Mouse (Mus musculus): ENCODE measurements around the gene F5. TPM values are rescaled to one million over a fixed set of nuclear protein-coding genes. Genes with fewer than 3 reads are reported as not detected.
A peak's percentile ranks its signal among the peaks of the same experiment; 100 is the strongest.

F5 gene
- polyA plus RNA-seq, 1 experiment from 2014 or later: 0.29 TPM

DNA sequence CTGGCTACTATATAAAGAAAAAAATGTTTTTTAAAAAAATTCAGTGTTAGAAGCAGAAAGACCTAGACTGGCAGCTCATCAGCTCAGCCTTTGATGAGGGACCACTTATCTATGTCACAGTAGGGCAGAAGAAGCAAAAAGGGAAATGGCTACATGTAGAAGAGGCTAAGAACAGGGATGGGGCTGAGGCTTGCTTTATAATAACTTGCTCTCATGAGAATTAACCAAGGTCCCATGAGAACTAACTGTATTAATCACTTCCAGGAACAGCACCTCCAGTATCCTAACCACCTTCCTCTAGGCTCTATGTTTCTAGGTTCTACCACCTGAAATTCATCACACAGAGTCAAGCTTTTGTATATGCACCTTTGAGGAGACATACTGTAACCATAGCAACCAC, 25.2 kb downstream of the F5 start:
- H3K36me3 ChIP-seq (ENCODE audit: control insufficient read depth, insufficient read depth, low read length): no peaks in the 10 kb centered on the region
- H3K9me3 ChIP-seq (ENCODE audit: control insufficient read depth, low read length): no peaks in the 10 kb centered on the region
- H3K27ac ChIP-seq (ENCODE audit: low read length): no peak overlapping the region
- no peaks in the 10 kb centered on the region for H3K4me1 ChIP-seq (replicated peaks; ENCODE audit: control insufficient read depth, insufficient read depth, low read length)
- no peak overlapping the region for H3K4me2 ChIP-seq (ENCODE audit: low read depth, low read length)
- no peak for ATAC-seq (ENCODE audit: low read depth)
- no peak overlapping the region for H3K4me3 ChIP-seq (ENCODE audit: low read length)
- H3K9ac ChIP-seq (ENCODE audit: low read length): no peak overlapping the region
- no peaks in the 10 kb centered on the region for H3K27me3 ChIP-seq (ENCODE audit: control insufficient read depth, insufficient read depth, low read depth, low read length)

DNA sequence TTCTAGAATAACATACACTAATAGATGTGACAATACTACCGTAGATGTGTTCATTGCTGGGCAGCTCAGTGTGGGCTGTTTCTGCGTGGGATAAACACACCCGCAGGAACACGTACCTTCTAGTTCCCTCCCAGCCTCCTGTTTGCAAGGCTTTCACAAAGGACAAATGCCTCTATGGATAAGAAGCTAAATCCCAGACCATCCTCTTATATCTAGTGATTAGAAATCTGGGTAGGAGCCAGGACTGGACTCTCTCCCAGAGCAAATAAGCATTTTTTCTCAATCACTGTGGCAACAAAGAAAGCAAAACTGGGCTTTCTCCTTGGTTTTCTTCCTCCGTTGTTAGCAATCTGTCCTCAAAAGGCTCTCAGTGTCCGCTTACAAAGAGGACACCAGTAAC, 26.8 kb downstream of the F5 start:
- no peak for ATAC-seq (ENCODE audit: low read depth)
- Histone ChIP-seq H3K9me3 (ENCODE audit: control insufficient read depth, low read length) (no peaks in the 10 kb centered on the region), H3K4me3 (ENCODE audit: low read length) (no peak overlapping the region), H3K4me2 (ENCODE audit: low read depth, low read length) (no peak overlapping the region), H3K27me3 (ENCODE audit: control insufficient read depth, insufficient read depth, low read depth, low read length) (no peaks in the 10 kb centered on the region), H3K4me1 (replicated peaks; ENCODE audit: control insufficient read depth, insufficient read depth, low read length) (no peaks in the 10 kb centered on the region), H3K9ac (ENCODE audit: low read length) (no peak overlapping the region), H3K36me3 (ENCODE audit: control insufficient read depth, insufficient read depth, low read length) (no peaks in the 10 kb centered on the region), H3K27ac (ENCODE audit: low read length) (no peak overlapping the region)
- 63% methylated on average over 6 of the region's 6 CpGs for WGBS

- H3K9me3 ChIP-seq (ENCODE audit: control insufficient read depth, low read length): no peaks in the 10 kb centered on the region
- H3K4me1 ChIP-seq (replicated peaks; ENCODE audit: control insufficient read depth, insufficient read depth, low read length): no peaks in the 10 kb centered on the region
- H3K4me3 ChIP-seq (ENCODE audit: low read length): peak overlapping the region; percentile 33
- H3K4me2 ChIP-seq (ENCODE audit: low read depth, low read length): peak overlapping the region; percentile 51
- ATAC-seq (ENCODE audit: low read depth): peak; percentile 74
- no peaks in the 10 kb centered on the region for H3K27me3 ChIP-seq (ENCODE audit: control insufficient read depth, insufficient read depth, low read depth, low read length)
- no peak overlapping the region for H3K9ac ChIP-seq (ENCODE audit: low read length)
- H3K27ac ChIP-seq (ENCODE audit: low read length): no peak overlapping the region
- 39% methylated on average over 16 of the region's 16 CpGs for WGBS
- no peaks in the 10 kb centered on the region for H3K36me3 ChIP-seq (ENCODE audit: control insufficient read depth, insufficient read depth, low read length)
Measured at GRCm38 (mm10) chr1:164184142-164184870, 32.7 kb downstream of the F5 start.

GRCm38 (mm10) chr1:164184871-164185223, 33.2 kb downstream of the F5 start:
- H3K4me2 ChIP-seq (ENCODE audit: low read depth, low read length): no peak overlapping the region
- no peak for ATAC-seq (ENCODE audit: low read depth)
- WGBS: 36% methylated on average over 8 of the region's 8 CpGs

GRCm38 (mm10) chr1:164185316-164185715, 33.7 kb downstream of the F5 start:
- Histone ChIP-seq H3K9me3 (ENCODE audit: control insufficient read depth, low read length) (no peaks in the 10 kb centered on the region), H3K9ac (ENCODE audit: low read length) (no peak overlapping the region), H3K27me3 (ENCODE audit: control insufficient read depth, insufficient read depth, low read depth, low read length) (no peaks in the 10 kb centered on the region), H3K4me1 (replicated peaks; ENCODE audit: control insufficient read depth, insufficient read depth, low read length) (no peaks in the 10 kb centered on the region), H3K36me3 (ENCODE audit: control insufficient read depth, insufficient read depth, low read length) (no peaks in the 10 kb centered on the region), H3K27ac (ENCODE audit: low read length) (no peak overlapping the region), H3K4me3 (ENCODE audit: low read length) (no peak overlapping the region), H3K4me2 (ENCODE audit: low read depth, low read length) (no peak overlapping the region)
- no peak for ATAC-seq (ENCODE audit: low read depth)
- 45% methylated on average over 4 of the region's 4 CpGs for WGBS

More at GRCm38 (mm10) chr1:164184871-164185223, 33.2 kb downstream of the F5 start:
- Histone ChIP-seq H3K4me1 (replicated peaks; ENCODE audit: control insufficient read depth, insufficient read depth, low read length) (no peaks in the 10 kb centered on the region), H3K9me3 (ENCODE audit: control insufficient read depth, low read length) (no peaks in the 10 kb centered on the region), H3K27me3 (ENCODE audit: control insufficient read depth, insufficient read depth, low read depth, low read length) (no peaks in the 10 kb centered on the region), H3K9ac (ENCODE audit: low read length) (no peak overlapping the region), H3K4me3 (ENCODE audit: low read length) (no peak overlapping the region), H3K27ac (ENCODE audit: low read length) (no peak overlapping the region), H3K36me3 (ENCODE audit: control insufficient read depth, insufficient read depth, low read length) (no peaks in the 10 kb centered on the region)

DNA sequence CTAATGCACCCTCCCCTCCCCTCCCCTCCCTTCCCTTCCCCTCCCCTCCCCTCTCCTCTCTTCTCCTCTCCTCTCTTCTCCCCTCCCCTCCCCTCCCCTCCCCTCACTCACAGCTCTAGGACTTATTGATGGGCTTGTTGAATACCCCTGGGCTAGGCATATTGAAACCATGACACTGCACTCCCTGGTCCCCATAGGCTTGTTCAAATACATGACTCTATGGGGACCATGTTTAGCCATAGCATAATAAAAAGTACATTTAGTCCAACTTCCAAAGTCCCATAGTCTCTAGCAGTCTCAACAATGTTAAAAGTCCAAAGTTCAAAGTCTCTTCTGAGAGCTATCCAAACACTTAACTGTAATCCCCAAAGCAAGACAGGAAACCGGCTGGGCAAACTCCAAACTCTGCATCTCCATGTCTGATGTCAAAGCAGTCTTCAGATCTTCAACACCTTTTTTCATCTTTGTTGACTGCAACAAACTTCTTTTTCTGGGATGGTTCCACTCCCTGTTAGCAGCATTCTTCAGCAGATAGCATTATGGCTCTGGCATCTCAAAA, 35.4 kb downstream of the F5 start:
- H3K4me2 ChIP-seq (ENCODE audit: low read depth, low read length): no peak overlapping the region
- H3K4me3 ChIP-seq (ENCODE audit: low read length): no peak overlapping the region
- H3K4me1 ChIP-seq (replicated peaks; ENCODE audit: control insufficient read depth, insufficient read depth, low read length): no peaks in the 10 kb centered on the region
- H3K9ac ChIP-seq (ENCODE audit: low read length): no peak overlapping the region
- no peak overlapping the region for H3K27ac ChIP-seq (ENCODE audit: low read length)
- H3K27me3 ChIP-seq (ENCODE audit: control insufficient read depth, insufficient read depth, low read depth, low read length): no peaks in the 10 kb centered on the region
- WGBS: 62% methylated on average over 1 of the region's 1 CpGs
- H3K9me3 ChIP-seq (ENCODE audit: control insufficient read depth, low read length): no peaks in the 10 kb centered on the region
- H3K36me3 ChIP-seq (ENCODE audit: control insufficient read depth, insufficient read depth, low read length): no peaks in the 10 kb centered on the region
- no peak for ATAC-seq (ENCODE audit: low read depth)

GRCm38 (mm10) chr1:164199551-164199950, 47.9 kb downstream of the F5 start:
- ATAC-seq (ENCODE audit: low read depth): no peak
- Histone ChIP-seq H3K27me3 (ENCODE audit: control insufficient read depth, insufficient read depth, low read depth, low read length) (no peaks in the 10 kb centered on the region), H3K9ac (ENCODE audit: low read length) (no peak overlapping the region), H3K4me2 (ENCODE audit: low read depth, low read length) (no peak overlapping the region), H3K4me3 (ENCODE audit: low read length) (no peak overlapping the region), H3K9me3 (ENCODE audit: control insufficient read depth, low read length) (no peaks in the 10 kb centered on the region), H3K4me1 (replicated peaks; ENCODE audit: control insufficient read depth, insufficient read depth, low read length) (no peaks in the 10 kb centered on the region), H3K27ac (ENCODE audit: low read length) (no peak overlapping the region), H3K36me3 (ENCODE audit: control insufficient read depth, insufficient read depth, low read length) (no peaks in the 10 kb centered on the region)
- whole genome bisulfite sequencing: 82% methylated on average over 4 of the region's 4 CpGs

GRCm38 (mm10) chr1:164208437-164208836, 56.8 kb downstream of the F5 start:
- Histone ChIP-seq H3K27ac (ENCODE audit: low read length) (no peak overlapping the region), H3K4me3 (ENCODE audit: low read length) (no peak overlapping the region), H3K4me2 (ENCODE audit: low read depth, low read length) (no peak overlapping the region), H3K27me3 (ENCODE audit: control insufficient read depth, insufficient read depth, low read depth, low read length) (no peaks in the 10 kb centered on the region), H3K9me3 (ENCODE audit: control insufficient read depth, low read length) (no peaks in the 10 kb centered on the region), H3K4me1 (replicated peaks; ENCODE audit: control insufficient read depth, insufficient read depth, low read length) (no peaks in the 10 kb centered on the region), H3K9ac (ENCODE audit: low read length) (no peak overlapping the region), H3K36me3 (ENCODE audit: control insufficient read depth, insufficient read depth, low read length) (no peaks in the 10 kb centered on the region)
- ATAC-seq (ENCODE audit: low read depth): no peak
- WGBS: 37% methylated on average over 2 of the region's 2 CpGs

GRCm38 (mm10) chr1:164210899-164211298, 59.3 kb downstream of the F5 start:
- H3K4me1 ChIP-seq (replicated peaks; ENCODE audit: control insufficient read depth, insufficient read depth, low read length): peaks cover 2% of the 10 kb centered on the region; the same call in 1 of the 2 replicates
- no peaks in the 10 kb centered on the region for H3K27me3 ChIP-seq (ENCODE audit: control insufficient read depth, insufficient read depth, low read depth, low read length)
- H3K4me2 ChIP-seq (ENCODE audit: low read depth, low read length): no peak overlapping the region
- no peak overlapping the region for H3K27ac ChIP-seq (ENCODE audit: low read length)
- no peak overlapping the region for H3K4me3 ChIP-seq (ENCODE audit: low read length)
- 86% methylated on average over 4 of the region's 4 CpGs for WGBS
- H3K36me3 ChIP-seq (ENCODE audit: control insufficient read depth, insufficient read depth, low read length): no peaks in the 10 kb centered on the region
- no peak overlapping the region for H3K9ac ChIP-seq (ENCODE audit: low read length)
- no peaks in the 10 kb centered on the region for H3K9me3 ChIP-seq (ENCODE audit: control insufficient read depth, low read length)
- no peak for ATAC-seq (ENCODE audit: low read depth)
